Mouse (Mus musculus): ENCODE data around the gene Rassf10.

DNA sequence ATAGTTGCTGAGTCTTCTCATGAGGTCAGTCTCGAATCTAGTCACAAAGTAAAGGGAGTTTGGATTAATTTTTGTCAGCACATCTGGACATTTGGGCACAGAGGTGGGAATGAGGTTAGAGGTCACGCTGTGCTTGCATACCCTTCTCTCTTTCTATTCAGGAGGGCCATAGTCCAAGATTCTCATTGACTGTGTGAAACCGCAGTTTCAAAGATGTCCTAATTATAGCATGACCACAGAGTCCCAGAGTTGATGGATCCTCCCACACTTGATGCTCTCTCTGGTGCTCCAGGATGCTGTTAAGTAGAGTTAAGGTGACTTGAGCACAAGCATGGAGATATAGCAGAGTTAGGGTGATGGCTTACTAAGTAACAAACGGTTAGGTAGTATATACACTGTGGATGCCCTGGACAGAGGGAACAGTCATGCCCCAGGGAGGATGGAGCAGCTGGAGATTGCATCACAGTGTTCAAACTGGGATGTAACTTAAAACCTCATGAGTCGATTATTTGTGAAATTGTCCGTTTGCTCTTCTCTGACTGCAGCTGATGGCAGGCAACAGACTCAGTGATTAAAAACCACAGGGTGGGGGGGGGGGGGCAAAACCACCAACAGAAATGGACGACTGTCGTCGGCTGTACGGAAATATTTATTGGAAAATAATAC is 36.0 kb upstream of the Rassf10 start:
- TF ChIP-seq POLR2A (IDR thresholded peaks at IDR 0.05; ENCODE audit: low read depth, low read length) (no peak), CTCF (IDR thresholded peaks at IDR 0.05; ENCODE audit: extremely low read depth, insufficient read depth, insufficient read length, insufficient replicate concordance) (no peak)
